Comparison of ENCODE assay signal across 10 mouse cellular contexts in the genomic region with DNA sequence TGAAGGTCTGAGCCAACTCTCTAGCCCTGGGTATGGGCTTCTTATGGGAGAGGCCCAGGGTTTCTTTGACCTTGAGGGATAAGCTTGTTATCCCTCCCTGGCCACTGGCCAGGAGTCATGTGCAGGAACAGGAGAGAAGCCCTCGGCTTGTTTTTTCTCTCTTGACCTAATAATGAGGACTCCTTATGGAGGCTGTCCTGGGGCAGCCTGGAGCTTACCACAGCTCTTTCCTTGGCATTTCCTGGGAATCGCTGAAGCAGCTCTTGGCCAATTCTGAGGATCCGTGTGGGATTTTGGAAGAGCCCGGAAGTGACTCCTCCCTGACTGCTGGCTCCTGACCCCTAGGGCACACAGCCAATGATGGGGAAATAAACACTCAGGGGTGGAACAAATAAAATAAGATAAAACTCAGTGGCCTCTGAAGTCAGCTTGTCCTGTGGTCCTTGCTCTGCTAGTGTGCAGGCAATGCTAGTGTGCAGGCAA. TPM values are rescaled to one million over a fixed set of nuclear protein-coding genes. Genes with fewer than 3 reads are reported as not detected.
A peak's percentile ranks its signal among the peaks of the same experiment; 100 is the strongest.
DNase-seq lines count a peak whose midpoint lies in the region; ATAC-seq and TF ChIP-seq lines count a peak whose summit lies in the region.
"Had no signal": no experiment of that assay in that cellular context is flagged by ENCODE, and none has a peak within 500 bp of the region (broad histone marks: within the 10 kb centered on the region; RNA-seq: fewer than 3 reads in every experiment).

No protein-coding gene starts in this region.

- no peak for TF ChIP-seq CTCF in liver, adult 2 months (IDR thresholded peaks at IDR 0.05; ENCODE audit: low read depth, low read length)
- no peak for TF ChIP-seq CTCF in kidney, postnatal 0 days (IDR thresholded peaks at IDR 0.05; ENCODE audit: low read depth)

- H3K4me3 ChIP-seq in liver, adult 2 months (ENCODE audit: insufficient read depth, low read depth, low read length): no peak overlapping the region
- H3K4me3 ChIP-seq in kidney, postnatal 0 days (replicated peaks; ENCODE audit: low read depth, low read length): no peak overlapping the region
- no peak overlapping the region for H3K4me3 ChIP-seq in forebrain, embryonic 11.5 days (ENCODE audit: low read depth, low read length)
- no peak overlapping the region for H3K4me3 ChIP-seq in hindbrain, embryonic 12.5 days
- H3K4me3 ChIP-seq: erythroblast, embryonic 14.5 days; midbrain, embryonic 12.5 days had no signal

- H3K9ac ChIP-seq in liver, adult 2 months (ENCODE audit: low read depth, low read length): no peak overlapping the region
- H3K9ac ChIP-seq in kidney, postnatal 0 days (ENCODE audit: low read depth, low read length): no peak overlapping the region
- H3K9ac ChIP-seq in forebrain, embryonic 11.5 days (ENCODE audit: low read length): no peak overlapping the region
- H3K9ac ChIP-seq in hindbrain, embryonic 12.5 days: no peak overlapping the region
- H3K9ac ChIP-seq: midbrain, embryonic 12.5 days had no signal

- H3K36me3 ChIP-seq in liver, adult 2 months (ENCODE audit: control insufficient read depth, insufficient read depth, low read length): no peaks in the 10 kb centered on the region
- H3K36me3 ChIP-seq in kidney, postnatal 0 days (ENCODE audit: insufficient read depth, low read length): no peaks in the 10 kb centered on the region
- no peaks in the 10 kb centered on the region for H3K36me3 ChIP-seq in forebrain, embryonic 11.5 days (ENCODE audit: control insufficient read depth, insufficient read depth, low read length)
- no peaks in the 10 kb centered on the region for H3K36me3 ChIP-seq in hindbrain, embryonic 12.5 days
- H3K36me3 ChIP-seq: midbrain, embryonic 12.5 days had no signal

- no peak overlapping the region for H3K4me2 ChIP-seq in kidney, postnatal 0 days (ENCODE audit: low read length)
- H3K4me2 ChIP-seq in forebrain, embryonic 11.5 days (ENCODE audit: low read depth, low read length, severe bottlenecking): no peak overlapping the region
- no peak overlapping the region for H3K4me2 ChIP-seq in hindbrain, embryonic 12.5 days (replicated peaks)
- H3K4me2 ChIP-seq: midbrain, embryonic 12.5 days had no signal

- TF ChIP-seq POLR2A in liver, adult 2 months (IDR thresholded peaks at IDR 0.05; ENCODE audit: extremely low read depth, insufficient read depth, low read length): no peak

- H3K27ac ChIP-seq in liver, adult 2 months (replicated peaks; ENCODE audit: insufficient read depth, low read depth, low read length): peak overlapping the region; percentile 17; the same call in 1 of the 2 replicates
- H3K27ac ChIP-seq in kidney, postnatal 0 days: peak overlapping the region; percentile 50; the same call in 1 of the 2 replicates
- H3K27ac ChIP-seq in forebrain, embryonic 11.5 days (ENCODE audit: low read depth, low read length): no peak overlapping the region
- H3K27ac ChIP-seq in hindbrain, embryonic 12.5 days: no peak overlapping the region; the same call in 1 of the 2 replicates
- H3K27ac ChIP-seq: midbrain, embryonic 12.5 days had no signal

- H3K27me3 ChIP-seq in liver, adult 2 months (ENCODE audit: control insufficient read depth, insufficient read depth, low read length): no peaks in the 10 kb centered on the region
- H3K27me3 ChIP-seq in kidney, postnatal 0 days (ENCODE audit: insufficient read depth, low read length): no peaks in the 10 kb centered on the region
- H3K27me3 ChIP-seq in forebrain, embryonic 11.5 days (ENCODE audit: control insufficient read depth, insufficient read depth, low read length): no peaks in the 10 kb centered on the region
- no peaks in the 10 kb centered on the region for H3K27me3 ChIP-seq in hindbrain, embryonic 12.5 days
- H3K27me3 ChIP-seq: midbrain, embryonic 12.5 days had no signal

- 21% methylated on average over 4 of the region's 4 CpGs for WGBS in liver, adult 2 months
- 9% methylated on average over 4 of the region's 4 CpGs for WGBS in kidney, postnatal 0 days
- 74% methylated on average over 4 of the region's 4 CpGs for WGBS in forebrain, embryonic 11.5 days
- WGBS in hindbrain, embryonic 12.5 days: 68% methylated on average over 4 of the region's 4 CpGs

- no peak for ATAC-seq in kidney, postnatal 0 days (replicated peaks; ENCODE audit: low FRiP score, low read depth)
- no peak for ATAC-seq in forebrain, embryonic 11.5 days (replicated peaks; ENCODE audit: low FRiP score)
- no peak for ATAC-seq in hindbrain, embryonic 12.5 days (ENCODE audit: low FRiP score)

- peak; percentile 43 for DNase-seq in liver, adult 2 months (ENCODE audit: extremely low read depth, low read depth, low spot score)
- no peak for DNase-seq in liver
- DNase-seq in heart, adult 18-20 months: peak; percentile 86 to 88
- peak; percentile 54 for DNase-seq in kidney, postnatal 0 days (ENCODE audit: low spot score)
- peak; percentile 70 for DNase-seq in retina, postnatal 7 days (ENCODE audit: low read depth, low spot score)
- no peak for DNase-seq in forebrain, embryonic 11.5 days (ENCODE audit: low spot score)
- DNase-seq in cerebellum, postnatal 4 days (ENCODE audit: low spot score in 2 of 2): no peak

- H3K9me3 ChIP-seq in kidney, postnatal 0 days (replicated peaks; ENCODE audit: low read length): no peaks in the 10 kb centered on the region
- H3K9me3 ChIP-seq in forebrain, embryonic 11.5 days (ENCODE audit: control insufficient read depth, low read length): no peaks in the 10 kb centered on the region
- no peaks in the 10 kb centered on the region for H3K9me3 ChIP-seq in hindbrain, embryonic 12.5 days (replicated peaks)
- H3K9me3 ChIP-seq: midbrain, embryonic 12.5 days had no signal

- peaks cover 2% of the 10 kb centered on the region; the same call in 1 of the 2 replicates for H3K4me1 ChIP-seq in liver, adult 2 months (ENCODE audit: control insufficient read depth, insufficient read depth, low read length)
- peaks cover 5% of the 10 kb centered on the region; the same call in 1 of the 2 replicates for H3K4me1 ChIP-seq in kidney, postnatal 0 days (replicated peaks; ENCODE audit: insufficient read depth, low read length)
- H3K4me1 ChIP-seq in forebrain, embryonic 11.5 days (replicated peaks; ENCODE audit: control insufficient read depth, insufficient read depth, low read length): no peaks in the 10 kb centered on the region
- peaks cover 12% of the 10 kb centered on the region for H3K4me1 ChIP-seq in hindbrain, embryonic 12.5 days
- H3K4me1 ChIP-seq: midbrain, embryonic 12.5 days had no signal

- H3K79me2 ChIP-seq in liver, adult 2 months (ENCODE audit: control insufficient read depth, insufficient read depth, low read length): no peaks in the 10 kb centered on the region

RNA-seq across cellular contexts. Expression of a gene that starts 17.3 kb away (rescaled TPM):
- total RNA-seq in liver, adult 2 months (2014; rRNA removed): 0.07 and 0.09 TPM in 2 replicates
- 0.17 and 0.60 TPM in 2 replicates for polyA plus RNA-seq in liver, adult 2 months (2012; rRNA removed)
- 1 to 10 TPM; 1.5 to 2.6 TPM for total RNA-seq in heart, adult 18-20 months (2021)
- polyA plus RNA-seq in kidney, postnatal 0 days (2015; fragmentation: Nextera tagmentation; extraction: Ambion mirVana): 44.2 and 47.9 TPM in 2 replicates
- 4.2 and 5.5 TPM in 2 replicates for polyA plus RNA-seq in forebrain, embryonic 11.5 days (2014; fragmentation: Nextera tagmentation; extraction: Ambion mirVana)
- polyA plus RNA-seq in hindbrain, embryonic 12.5 days (2016; fragmentation: Nextera tagmentation; extraction: Ambion mirVana): 4.7 and 7.1 TPM in 2 replicates
- polyA plus RNA-seq: erythroblast, embryonic 14.5 days had no signal

RNA-seq across cellular contexts. Expression of a gene that starts 40.4 kb away (rescaled TPM):
- 29.1 and 30.9 TPM in 2 replicates for total RNA-seq in liver, adult 2 months (2014; rRNA removed)
- polyA plus RNA-seq in liver, adult 2 months (2012; rRNA removed): 14.4 and 17.1 TPM in 2 replicates
- 10 to 100 TPM; 25.2 to 29.1 TPM for total RNA-seq in heart, adult 18-20 months (2021)
- polyA plus RNA-seq in kidney, postnatal 0 days (2015; fragmentation: Nextera tagmentation; extraction: Ambion mirVana): 34.8 and 35.3 TPM in 2 replicates
- polyA plus RNA-seq in forebrain, embryonic 11.5 days (2014; fragmentation: Nextera tagmentation; extraction: Ambion mirVana): 24.9 and 25.7 TPM in 2 replicates
- polyA plus RNA-seq in hindbrain, embryonic 12.5 days (2016; fragmentation: Nextera tagmentation; extraction: Ambion mirVana): 22.9 and 23.2 TPM in 2 replicates

RNA-seq across cellular contexts. Expression of a gene that starts 55.4 kb away (rescaled TPM):
- 62.2 and 76.6 TPM in 2 replicates for total RNA-seq in liver, adult 2 months (2014; rRNA removed)
- 54.2 and 57.9 TPM in 2 replicates for polyA plus RNA-seq in liver, adult 2 months (2012; rRNA removed)
- 10 to 100 TPM in 1 of 2 experiments, 1 to 10 TPM in 1; 8.8 to 10.3 TPM for total RNA-seq in heart, adult 18-20 months (2021)
- polyA plus RNA-seq in kidney, postnatal 0 days (2015; fragmentation: Nextera tagmentation; extraction: Ambion mirVana): 69.1 and 70.7 TPM in 2 replicates
- 85.1 and 95.9 TPM in 2 replicates for polyA plus RNA-seq in forebrain, embryonic 11.5 days (2014; fragmentation: Nextera tagmentation; extraction: Ambion mirVana)
- 77.1 and 77.7 TPM in 2 replicates for polyA plus RNA-seq in hindbrain, embryonic 12.5 days (2016; fragmentation: Nextera tagmentation; extraction: Ambion mirVana)

Comparison
In these comparisons a context has a peak if more than half of its experiments do, and no peak if none do; other contexts are left out.
1. DNase-seq: peak in liver, adult 2 months (single experiment), heart, adult 18-20 months (2 of 2), kidney, postnatal 0 days (single experiment) and retina, postnatal 7 days (single experiment); none in liver (single experiment), forebrain, embryonic 11.5 days (single experiment) and cerebellum, postnatal 4 days (0 of 2).
2. H3K27ac ChIP-seq: peak in liver, adult 2 months (single experiment) and kidney, postnatal 0 days (single experiment); none in forebrain, embryonic 11.5 days (single experiment) and hindbrain, embryonic 12.5 days (single experiment).